Mouse (Mus musculus) adrenal gland, postnatal 25 days (tissue): ENCODE results near the gene Sgpl1. TPM values are rescaled to one million over a fixed set of nuclear protein-coding genes. Genes with fewer than 3 reads are reported as not detected.
A peak's percentile ranks its signal among the peaks of the same experiment; 100 is the strongest.
"Not testable (repeated sequence)": the region's sequence is repeated elsewhere in the genome, so short reads cannot be mapped to it uniquely, and the experiment has no call there.

Source experiments
- DNase-seq: peaks from one replicate; pipeline ENCODE4 v3.0.0; 2021; ENCODE audit warnings: mixed read lengths
- total RNA-seq: library from RNA; stranded (reverse); gene quantifications from 2 replicates; pipeline ENCODE4 v1.2.3, GENCODE M21; 2021

Gene Sgpl1
- total RNA-seq, 1 experiment from 2014 or later: 82.4 TPM

GRCm38 (mm10) chr10:61155611-61156010, 8.1 kb upstream of the Sgpl1 start:
- DNase-seq: no peak

GRCm38 (mm10) chr10:61152131-61152530, 4.6 kb upstream of the Sgpl1 start:
- no peak for DNase-seq

GRCm38 (mm10) chr10:61150616-61151015, 3.1 kb upstream of the Sgpl1 start:
- peak; percentile 13 for DNase-seq

DNA sequence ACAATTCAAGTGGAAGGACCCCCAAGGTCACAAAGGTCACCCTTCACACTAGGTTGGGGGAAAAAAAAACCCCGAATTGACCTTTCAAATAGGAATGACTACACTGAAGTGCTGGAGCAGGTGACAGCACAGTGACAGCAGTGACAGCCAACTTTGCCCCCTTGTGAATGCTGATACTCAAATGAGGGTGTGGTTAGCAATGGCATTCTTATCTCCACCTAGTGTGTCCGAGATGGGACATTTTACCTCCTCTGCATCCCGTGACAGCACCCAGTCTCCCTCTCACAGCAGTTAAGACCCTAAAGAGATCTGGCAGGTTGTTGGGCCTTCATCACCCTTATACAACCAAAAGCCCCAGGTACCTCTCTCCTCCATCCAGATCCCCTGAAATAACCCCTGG, 2.0 kb upstream of the Sgpl1 start:
- no peak for DNase-seq

- DNase-seq: peak; percentile 31
Measured at GRCm38 (mm10) chr10:61146807-61147156, 721 bp downstream of the Sgpl1 start.

- DNase-seq: peak; percentile 61
Measured at GRCm38 (mm10) chr10:61146119-61146806, 1.2 kb downstream of the Sgpl1 start.

- no peak for DNase-seq
Measured at GRCm38 (mm10) chr10:61145766-61146118, 1.8 kb downstream of the Sgpl1 start.

DNA sequence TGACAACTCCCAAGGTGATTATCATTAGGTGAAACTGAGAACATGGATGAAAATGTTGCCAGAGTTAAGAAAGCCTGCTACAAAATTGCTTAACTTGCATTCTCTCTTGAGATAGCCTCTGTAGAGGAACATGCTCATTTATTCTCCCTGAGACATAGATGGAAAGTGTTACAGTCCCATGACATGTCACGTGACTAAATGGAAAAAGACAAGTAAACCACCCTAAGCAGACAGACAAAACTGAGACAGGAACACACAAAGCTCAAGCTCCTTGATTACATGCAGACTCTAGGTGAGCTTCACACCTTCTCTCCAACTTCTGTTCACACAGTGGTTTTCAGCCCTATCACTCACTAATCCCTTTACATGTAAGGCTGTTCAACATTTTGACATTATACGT, 4.2 kb downstream of the Sgpl1 start:
- DNase-seq: no peak

- no peak for DNase-seq
Measured at GRCm38 (mm10) chr10:61137567-61137966, 9.9 kb downstream of the Sgpl1 start.

GRCm38 (mm10) chr10:61135226-61135839, 12.2 kb downstream of the Sgpl1 start:
- DNase-seq: no peak

DNA sequence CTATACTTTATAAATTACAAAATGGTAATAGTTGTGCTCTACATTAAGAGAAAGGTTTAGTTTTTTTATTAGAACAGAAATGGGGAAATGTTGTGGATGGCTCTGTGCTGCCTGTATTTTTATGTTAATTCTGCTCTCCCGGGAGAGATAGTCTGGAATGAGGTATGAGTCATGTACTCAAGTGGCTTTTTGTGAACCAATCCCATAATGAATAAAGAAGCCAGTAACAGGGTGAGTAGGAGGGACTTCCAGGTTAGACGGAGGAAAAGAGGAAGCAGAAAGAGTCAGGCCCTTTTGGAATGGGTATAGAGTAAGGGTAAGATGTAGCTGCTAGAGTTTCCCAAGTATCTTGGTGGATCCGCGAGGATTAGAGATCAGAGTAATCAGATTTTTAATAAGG, 13.5 kb downstream of the Sgpl1 start:
- no peak for DNase-seq

- peak; percentile 4 for DNase-seq
Measured at GRCm38 (mm10) chr10:61130959-61131358, 16.5 kb downstream of the Sgpl1 start.

GRCm38 (mm10) chr10:61128701-61129365, 18.7 kb downstream of the Sgpl1 start:
- DNase-seq: no peak

GRCm38 (mm10) chr10:61124462-61124861, 23.0 kb downstream of the Sgpl1 start:
- DNase-seq: no peak

- DNase-seq: no peak
Measured at GRCm38 (mm10) chr10:61123276-61123913, 24.1 kb downstream of the Sgpl1 start.

GRCm38 (mm10) chr10:61121732-61122131, 25.8 kb downstream of the Sgpl1 start:
- not testable (repeated sequence) for DNase-seq

GRCm38 (mm10) chr10:61114246-61114720, 33.2 kb downstream of the Sgpl1 start:
- DNase-seq: no peak

DNA sequence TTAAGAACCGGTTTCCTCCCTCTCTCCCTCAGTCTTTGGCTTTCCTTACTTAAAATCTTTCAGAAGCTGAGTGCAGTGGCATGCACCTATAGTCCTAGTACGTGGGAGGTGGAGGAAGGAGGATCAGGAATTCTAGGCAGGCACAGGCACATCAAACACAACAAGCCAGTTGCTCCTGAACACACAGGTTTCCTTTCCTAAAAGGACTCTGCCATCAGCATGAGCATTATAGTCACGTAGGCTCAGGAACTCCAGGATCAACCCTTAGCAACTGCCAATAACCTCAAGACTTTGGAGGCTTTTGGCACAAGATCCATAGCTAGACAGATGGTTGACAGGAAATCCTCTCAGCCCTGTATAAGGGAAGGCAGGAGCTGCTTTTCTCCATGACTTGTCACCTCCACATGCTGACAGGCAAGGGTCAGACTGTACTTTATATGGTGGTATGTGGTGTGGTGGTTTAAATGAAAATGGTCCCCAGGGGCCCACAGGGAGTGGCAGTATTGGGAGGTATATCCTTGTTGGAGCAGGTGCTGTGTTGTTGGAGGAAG, 43.9 kb downstream of the Sgpl1 start:
- no peak for DNase-seq

DNA sequence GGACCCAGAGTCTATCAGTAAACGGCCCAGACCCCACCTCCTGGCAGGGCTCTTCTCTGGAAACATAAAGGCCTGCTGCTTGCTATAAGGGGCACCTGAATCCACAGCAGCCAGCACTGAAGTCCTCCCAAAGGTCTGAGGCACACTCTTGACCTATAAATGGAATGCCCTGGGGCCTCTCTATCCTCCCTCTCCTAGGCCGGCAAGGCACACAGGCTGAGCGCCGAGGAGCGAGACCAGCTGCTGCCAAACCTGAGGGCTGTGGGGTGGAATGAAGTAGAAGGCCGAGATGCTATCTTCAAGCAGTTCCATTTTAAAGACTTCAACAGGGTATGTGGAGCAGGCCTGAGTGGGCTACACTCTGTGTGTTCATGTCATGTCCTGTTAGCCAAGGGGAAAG, 55.6 kb downstream of the Sgpl1 start:
- no peak for DNase-seq

- DNase-seq: peak; percentile 45
Measured at GRCm38 (mm10) chr10:61089170-61090142, 58.0 kb downstream of the Sgpl1 start, which contains the start of gene Pcbd1. Gene Pcbd1, plus strand, starts transcription at chr10:61089331.

DNA sequence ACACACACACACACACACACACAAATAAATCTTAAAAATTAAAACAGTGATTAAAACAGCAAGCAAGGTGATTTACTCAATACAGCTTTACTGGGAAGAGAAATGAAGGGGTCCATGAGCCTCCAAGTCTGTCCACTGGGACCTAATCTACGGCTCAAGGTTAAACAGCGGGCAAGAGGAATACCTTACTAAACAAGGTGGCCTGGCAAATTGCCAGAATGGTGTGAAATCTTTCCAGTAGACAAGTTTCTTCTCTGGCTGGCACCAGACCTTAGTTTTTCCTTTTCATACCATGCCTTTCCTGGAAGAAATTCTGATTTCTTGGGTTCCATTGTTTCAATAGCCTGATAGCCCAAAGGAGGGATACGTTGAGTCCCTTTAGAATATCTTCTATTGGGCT, 59.0 kb downstream of the Sgpl1 start:
- DNase-seq: no peak
